Mouse (Mus musculus): ENCODE measurements around the gene A030005K14Rik. TPM values are rescaled to one million over a fixed set of nuclear protein-coding genes. Genes with fewer than 3 reads are reported as not detected.

Gene A030005K14Rik
- polyA plus RNA-seq, 1 experiment: not detected

DNA sequence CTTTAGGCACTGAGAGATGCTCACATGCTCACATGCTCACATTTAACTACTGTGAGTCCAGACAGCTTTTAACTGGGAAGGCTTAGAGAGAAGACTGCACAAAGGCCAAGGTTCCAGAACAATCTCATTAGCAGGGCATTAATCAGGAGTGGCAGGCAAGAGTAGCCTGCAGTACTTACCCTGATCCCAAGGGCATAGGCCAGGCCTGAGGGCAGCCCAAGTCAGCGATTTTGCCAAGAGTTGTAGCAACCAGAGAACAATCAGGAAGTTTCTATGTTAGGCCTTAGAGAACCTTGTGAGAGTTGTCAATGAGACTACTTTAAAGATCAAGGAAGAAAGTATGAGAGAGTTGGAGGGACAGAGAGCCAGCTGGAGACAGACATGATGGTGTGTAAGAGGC lies 697 bp downstream of the A030005K14Rik start:
- Histone ChIP-seq H3K27me3 (ENCODE audit: control insufficient read depth, insufficient read depth, low read length) (no peaks in the 10 kb centered on the region), H3K4me3 (replicated peaks; ENCODE audit: insufficient read depth, low read depth, low read length) (no peak overlapping the region), H3K4me1 (ENCODE audit: control insufficient read depth, insufficient read depth, low read length) (no peaks in the 10 kb centered on the region), H3K27ac (ENCODE audit: insufficient read depth, low read length) (no peak overlapping the region)
- no peak for TF ChIP-seq POLR2A (IDR thresholded peaks at IDR 0.05; ENCODE audit: borderline replicate concordance, insufficient read depth, low read length)
- TF ChIP-seq CTCF (IDR thresholded peaks at IDR 0.05; ENCODE audit: borderline replicate concordance, insufficient read depth, low read depth, low read length): no peak
- WGBS: 54% methylated on average over 1 of the region's 1 CpGs
- no peak for DNase-seq

DNA sequence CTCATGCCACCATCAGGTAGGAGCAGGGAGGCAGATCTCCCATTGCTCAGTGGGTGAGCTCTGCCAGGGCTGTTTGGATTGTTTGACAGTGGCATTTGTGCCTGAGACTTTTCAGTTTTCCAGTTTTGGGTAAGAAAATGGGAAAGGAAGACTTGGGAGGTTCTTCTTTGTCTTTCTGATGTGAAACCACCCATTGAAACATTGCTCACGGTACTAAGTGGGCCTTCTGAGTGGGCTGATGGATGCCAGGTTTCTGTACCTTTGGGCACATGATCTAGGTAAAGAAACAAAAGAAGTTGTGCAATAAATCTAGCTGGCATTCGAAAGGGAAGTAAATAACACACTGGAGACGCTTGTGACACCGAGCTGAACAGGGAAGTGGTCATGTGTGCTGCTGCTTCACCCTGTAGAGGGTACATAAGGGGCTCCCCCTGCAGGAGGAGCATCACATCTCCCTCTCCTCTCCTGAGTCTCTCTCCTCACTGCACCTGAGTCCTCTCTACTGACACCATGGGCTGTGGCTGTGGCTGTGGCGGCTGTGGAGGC lies 14.2 kb downstream of the A030005K14Rik start, which contains the start of gene Gm47969:
Gene Gm47969, plus strand, starts transcription at position 51 of the 546 bp plus-strand sequence.
- H3K4me1 ChIP-seq (ENCODE audit: control insufficient read depth, insufficient read depth, low read length): no peaks in the 10 kb centered on the region
- H3K27ac ChIP-seq (ENCODE audit: insufficient read depth, low read length): no peak within 1 kb of the TSS
- TF ChIP-seq CTCF (IDR thresholded peaks at IDR 0.05; ENCODE audit: borderline replicate concordance, insufficient read depth, low read depth, low read length) (no peak), POLR2A (IDR thresholded peaks at IDR 0.05; ENCODE audit: borderline replicate concordance, insufficient read depth, low read length) (no peak)
- 88% methylated on average over 5 of the region's 5 CpGs for WGBS
- DNase-seq: no peak
- H3K4me3 ChIP-seq (replicated peaks; ENCODE audit: insufficient read depth, low read depth, low read length): no peak within 1 kb of the TSS
- no peaks in the 10 kb centered on the region for H3K27me3 ChIP-seq (ENCODE audit: control insufficient read depth, insufficient read depth, low read length)

DNA sequence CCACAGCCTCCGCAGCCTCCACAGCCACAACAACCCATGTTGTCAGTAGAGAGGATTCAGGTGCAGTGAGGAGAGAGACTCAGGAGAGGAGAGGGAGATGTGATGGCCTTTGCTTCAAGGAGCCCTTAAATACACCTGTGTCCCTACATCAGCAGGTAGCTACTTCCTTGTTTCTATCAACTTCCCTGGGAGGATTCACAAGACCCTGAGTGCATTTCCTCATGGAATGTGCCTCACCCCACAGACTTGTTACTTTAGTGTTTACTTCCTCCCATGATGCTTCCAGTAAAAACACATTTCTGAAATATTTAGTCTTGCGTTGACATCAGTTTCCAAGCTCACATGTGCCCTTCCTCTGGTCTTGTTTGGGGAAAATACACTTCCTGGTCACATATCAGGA lies 16.8 kb downstream of the A030005K14Rik start, which contains the start of gene Krtap28-10:
Gene Krtap28-10, minus strand, starts transcription at position 101 of the 400 bp plus-strand sequence.
- WGBS: 89% methylated on average over 2 of the region's 2 CpGs
- Histone ChIP-seq H3K4me3 (replicated peaks; ENCODE audit: insufficient read depth, low read depth, low read length) (no peak within 1 kb of the TSS), H3K27ac (ENCODE audit: insufficient read depth, low read length) (no peak within 1 kb of the TSS), H3K4me1 (ENCODE audit: control insufficient read depth, insufficient read depth, low read length) (no peaks in the 10 kb centered on the region), H3K27me3 (ENCODE audit: control insufficient read depth, insufficient read depth, low read length) (no peaks in the 10 kb centered on the region)
- no peak for TF ChIP-seq POLR2A (IDR thresholded peaks at IDR 0.05; ENCODE audit: borderline replicate concordance, insufficient read depth, low read length)
- TF ChIP-seq CTCF (IDR thresholded peaks at IDR 0.05; ENCODE audit: borderline replicate concordance, insufficient read depth, low read depth, low read length): no peak
- no peak for DNase-seq

DNA sequence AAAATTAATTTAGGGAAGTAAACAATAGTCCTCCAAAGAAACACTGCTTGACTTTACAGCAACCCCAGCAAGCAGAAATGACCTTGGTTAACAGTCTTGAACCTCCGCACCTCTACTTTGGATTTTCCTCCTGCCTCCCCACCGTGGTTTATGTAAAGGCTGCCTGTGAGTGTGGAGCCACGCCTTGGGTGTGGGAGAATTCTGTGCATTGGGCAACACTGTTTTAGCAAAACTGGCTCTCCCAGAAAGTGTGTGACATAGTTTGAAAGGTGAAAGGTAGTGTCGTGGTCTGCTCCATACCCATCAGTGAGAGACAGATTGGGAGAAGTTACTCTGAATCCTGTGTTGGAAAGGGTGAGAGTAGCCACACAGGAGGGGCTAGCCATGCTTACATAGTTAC lies 20.1 kb downstream of the A030005K14Rik start:
- no peaks in the 10 kb centered on the region for H3K27me3 ChIP-seq (ENCODE audit: control insufficient read depth, insufficient read depth, low read length)
- no peak overlapping the region for H3K27ac ChIP-seq (ENCODE audit: insufficient read depth, low read length)
- 86% methylated on average over 4 of the region's 4 CpGs for WGBS
- no peak overlapping the region for H3K4me3 ChIP-seq (replicated peaks; ENCODE audit: insufficient read depth, low read depth, low read length)
- H3K4me1 ChIP-seq (ENCODE audit: control insufficient read depth, insufficient read depth, low read length): no peaks in the 10 kb centered on the region
- DNase-seq: no peak
- TF ChIP-seq POLR2A (IDR thresholded peaks at IDR 0.05; ENCODE audit: borderline replicate concordance, insufficient read depth, low read length): no peak
- no peak for TF ChIP-seq CTCF (IDR thresholded peaks at IDR 0.05; ENCODE audit: borderline replicate concordance, insufficient read depth, low read depth, low read length)

DNA sequence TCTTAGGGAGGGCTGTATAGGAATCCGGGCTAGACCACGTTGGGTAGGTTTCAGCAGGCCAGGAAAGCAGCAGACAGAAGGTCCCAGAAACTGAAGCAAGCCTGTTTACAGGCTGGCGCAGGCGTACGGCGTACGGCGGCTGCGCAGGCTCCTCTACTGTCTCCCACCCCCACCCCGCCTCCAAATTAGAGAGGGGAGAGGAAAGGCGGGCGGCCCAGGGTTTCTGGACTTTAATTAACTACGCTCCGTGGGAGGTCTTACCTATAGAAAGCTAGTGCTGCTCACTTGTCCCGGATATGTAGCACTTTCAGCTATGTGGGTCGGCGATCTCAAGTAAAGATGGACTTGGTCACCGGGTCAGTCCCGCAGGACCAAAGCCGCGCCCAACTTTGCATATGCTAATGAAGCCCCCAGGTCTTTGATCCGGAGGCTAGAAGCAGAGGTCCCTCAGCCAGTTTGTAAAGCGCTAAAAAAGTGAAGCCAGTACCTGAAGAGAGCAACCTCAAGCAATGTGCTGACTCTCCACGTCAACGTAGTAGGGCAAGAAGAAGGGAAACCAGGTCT lies 21.0 kb downstream of the A030005K14Rik start, which contains the start of gene Slc19a3:
Gene Slc19a3, minus strand, starts transcription at position 340 of the 564 bp plus-strand sequence.
- TF ChIP-seq CTCF (IDR thresholded peaks at IDR 0.05; ENCODE audit: borderline replicate concordance, insufficient read depth, low read depth, low read length): no peak
- TF ChIP-seq POLR2A (IDR thresholded peaks at IDR 0.05; ENCODE audit: borderline replicate concordance, insufficient read depth, low read length): no peak
- WGBS: under 1% methylated on average over 25 of the region's 25 CpGs
- no peaks in the 10 kb centered on the region for H3K4me1 ChIP-seq (ENCODE audit: control insufficient read depth, insufficient read depth, low read length)
- H3K27ac ChIP-seq (ENCODE audit: insufficient read depth, low read length): no peak within 1 kb of the TSS
- H3K4me3 ChIP-seq (replicated peaks; ENCODE audit: insufficient read depth, low read depth, low read length): peak within 1 kb of the TSS; percentile 59
- DNase-seq: peak; percentile 34 to 37
- no peaks in the 10 kb centered on the region for H3K27me3 ChIP-seq (ENCODE audit: control insufficient read depth, insufficient read depth, low read length)

DNA sequence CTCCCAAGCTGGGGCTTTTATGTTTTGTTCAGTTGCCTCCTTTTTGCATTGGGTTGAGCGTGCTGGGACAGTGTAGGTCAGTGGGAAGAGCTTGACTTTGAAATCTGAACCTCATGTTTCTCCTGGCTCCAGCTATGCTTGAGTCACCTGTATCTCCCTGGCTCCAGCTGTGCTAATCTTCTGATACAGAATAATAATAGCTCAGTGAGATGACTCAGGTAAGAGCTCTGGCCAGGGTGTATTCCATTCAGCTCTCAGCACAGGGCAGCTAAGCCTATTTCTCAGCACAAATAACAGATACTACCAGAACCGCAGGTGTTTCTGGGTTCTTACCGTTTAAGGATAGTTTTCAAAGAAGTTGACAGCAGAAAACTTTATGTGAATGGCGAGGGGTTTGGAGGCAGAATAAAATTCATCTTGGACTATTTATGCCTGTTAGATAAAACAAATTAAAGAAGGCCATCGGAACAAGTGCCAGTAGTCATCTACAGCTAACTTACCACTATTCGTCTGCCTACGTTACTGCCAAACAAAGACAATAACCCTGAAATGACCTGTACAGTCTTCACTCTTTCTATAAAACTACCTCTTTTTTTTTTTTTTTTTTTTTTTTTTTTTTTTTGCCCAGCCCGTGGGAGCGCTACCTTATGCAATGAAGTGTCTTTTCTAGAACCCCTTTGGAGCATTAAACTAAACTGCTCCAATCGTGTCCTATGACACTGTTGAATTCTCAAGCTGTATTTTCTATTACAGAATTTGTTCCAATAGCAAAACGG lies 22.1 kb downstream of the A030005K14Rik start:
- no peak overlapping the region for H3K4me3 ChIP-seq (replicated peaks; ENCODE audit: insufficient read depth, low read depth, low read length)
- DNase-seq: no peak
- H3K27ac ChIP-seq (ENCODE audit: insufficient read depth, low read length): no peak overlapping the region
- no peaks in the 10 kb centered on the region for H3K4me1 ChIP-seq (ENCODE audit: control insufficient read depth, insufficient read depth, low read length)
- TF ChIP-seq CTCF (IDR thresholded peaks at IDR 0.05; ENCODE audit: borderline replicate concordance, insufficient read depth, low read depth, low read length) (no peak), POLR2A (IDR thresholded peaks at IDR 0.05; ENCODE audit: borderline replicate concordance, insufficient read depth, low read length) (no peak)
- WGBS: 82% methylated on average over 11 of the region's 11 CpGs
- H3K27me3 ChIP-seq (ENCODE audit: control insufficient read depth, insufficient read depth, low read length): no peaks in the 10 kb centered on the region

DNA sequence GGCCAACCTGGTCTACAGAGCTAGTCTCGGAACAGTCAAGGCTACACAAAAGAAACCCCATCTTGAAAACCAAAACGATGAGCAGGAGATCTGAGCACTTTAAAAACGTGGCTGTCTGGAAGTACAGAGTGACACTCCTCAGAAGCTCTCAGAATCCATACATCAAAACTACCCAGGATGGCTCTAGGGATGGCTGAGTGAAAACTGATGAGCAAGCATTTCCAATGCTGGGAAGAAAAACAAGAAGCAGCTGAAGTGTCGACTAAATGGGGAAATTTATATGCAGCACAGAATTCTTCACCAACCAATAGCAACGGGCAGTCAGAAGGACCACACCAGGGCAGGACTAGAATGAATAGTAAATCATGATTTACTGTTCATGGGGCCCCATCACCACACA lies 24.7 kb downstream of the A030005K14Rik start:
- H3K4me3 ChIP-seq (replicated peaks; ENCODE audit: insufficient read depth, low read depth, low read length): no peak overlapping the region
- 59% methylated on average over 5 of the region's 5 CpGs for WGBS
- no peaks in the 10 kb centered on the region for H3K4me1 ChIP-seq (ENCODE audit: control insufficient read depth, insufficient read depth, low read length)
- TF ChIP-seq POLR2A (IDR thresholded peaks at IDR 0.05; ENCODE audit: borderline replicate concordance, insufficient read depth, low read length) (no peak), CTCF (IDR thresholded peaks at IDR 0.05; ENCODE audit: borderline replicate concordance, insufficient read depth, low read depth, low read length) (no peak)
- H3K27me3 ChIP-seq (ENCODE audit: control insufficient read depth, insufficient read depth, low read length): no peaks in the 10 kb centered on the region
- no peak overlapping the region for H3K27ac ChIP-seq (ENCODE audit: insufficient read depth, low read length)
- DNase-seq: no peak
